Mouse (Mus musculus): Measurements from ENCODE around the gene Stat4. TPM values are rescaled to one million over a fixed set of nuclear protein-coding genes. Genes with fewer than 3 reads are reported as not detected.

Stat4 gene
- polyA plus RNA-seq, 1 experiment from 2014 or later: 0.46 TPM

- WGBS: 93% methylated on average over 8 of the region's 8 CpGs
- ATAC-seq (ENCODE audit: low FRiP score, low TSS enrichment) (no peak), DNase-seq (ENCODE audit: low spot score) (no peak)
- Histone ChIP-seq H3K4me1 (replicated peaks; ENCODE audit: control insufficient read depth, insufficient read depth) (no peaks in the 10 kb centered on the region), H3K27ac (replicated peaks) (no peak overlapping the region), H3K9ac (ENCODE audit: low read length) (no peak overlapping the region), H3K27me3 (ENCODE audit: control insufficient read depth, insufficient read depth, low read length) (no peaks in the 10 kb centered on the region), H3K4me3 (ENCODE audit: low read depth, low read length) (no peak overlapping the region), H3K4me2 (replicated peaks; ENCODE audit: low read depth) (no peak overlapping the region), H3K9me3 (ENCODE audit: control insufficient read depth, low read length) (no peaks in the 10 kb centered on the region), H3K36me3 (ENCODE audit: control insufficient read depth, insufficient read depth, low read length) (peaks cover 4% of the 10 kb centered on the region; the same call in 1 of the 2 replicates)
- TF ChIP-seq CTCF (IDR thresholded peaks at IDR 0.05; ENCODE audit: low read depth) (no peak), EP300 (optimal IDR thresholded peaks at IDR 0.05) (no peak)
Measured at GRCm38 (mm10) chr1:52154890-52155289, 167.9 kb downstream of the Stat4 start.

DNA sequence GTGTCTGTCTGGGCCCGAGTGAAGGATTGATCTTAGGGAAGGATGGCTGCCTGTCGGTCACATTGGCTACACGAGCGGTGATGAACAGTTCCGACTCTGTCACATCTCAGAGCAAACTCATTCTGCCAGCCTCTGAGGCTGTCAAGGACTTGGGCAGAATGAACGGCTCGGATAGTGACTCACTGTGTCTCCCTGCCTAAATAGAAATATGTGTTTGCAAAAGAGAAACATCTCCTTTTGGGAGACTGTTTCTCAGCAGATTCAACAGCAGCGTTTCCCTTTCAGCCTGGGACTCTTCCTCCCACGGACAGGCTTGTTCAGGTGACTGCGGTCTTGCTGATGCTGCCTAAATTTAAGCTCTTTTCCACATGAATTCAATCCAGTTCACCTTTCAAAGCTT is 169.4 kb downstream of the Stat4 start:
- peaks cover 4% of the 10 kb centered on the region; the same call in 1 of the 2 replicates for H3K36me3 ChIP-seq (ENCODE audit: control insufficient read depth, insufficient read depth, low read length)
- H3K4me2 ChIP-seq (replicated peaks; ENCODE audit: low read depth): no peak overlapping the region
- no peak overlapping the region for H3K4me3 ChIP-seq (ENCODE audit: low read depth, low read length)
- no peaks in the 10 kb centered on the region for H3K9me3 ChIP-seq (ENCODE audit: control insufficient read depth, low read length)
- no peak overlapping the region for H3K27ac ChIP-seq (replicated peaks)
- DNase-seq (ENCODE audit: low spot score) (no peak), ATAC-seq (ENCODE audit: low FRiP score, low TSS enrichment) (no peak)
- no peaks in the 10 kb centered on the region for H3K4me1 ChIP-seq (replicated peaks; ENCODE audit: control insufficient read depth, insufficient read depth)
- TF ChIP-seq CTCF (IDR thresholded peaks at IDR 0.05; ENCODE audit: low read depth) (no peak), EP300 (optimal IDR thresholded peaks at IDR 0.05) (no peak)
- no peak overlapping the region for H3K9ac ChIP-seq (ENCODE audit: low read length)
- 85% methylated on average over 10 of the region's 10 CpGs for WGBS
- no peaks in the 10 kb centered on the region for H3K27me3 ChIP-seq (ENCODE audit: control insufficient read depth, insufficient read depth, low read length)

Other genes starting within 250 kb of the Stat4 start
- 31.7 and 38.3 TPM in 2 replicates for gene Myo1b, start 71.1 kb upstream of the Stat4 start, polyA plus RNA-seq (2015; fragmentation: Nextera tagmentation; extraction: Ambion mirVana)
- 22.2 and 24.0 TPM in 2 replicates for gene Stat1, start 132.3 kb downstream of the Stat4 start, polyA plus RNA-seq (2015; fragmentation: Nextera tagmentation; extraction: Ambion mirVana)
- gene Gls, start 246.1 kb downstream of the Stat4 start, polyA plus RNA-seq (2015; fragmentation: Nextera tagmentation; extraction: Ambion mirVana): 10.4 TPM in 2 replicates

Measured in stomach, postnatal 0 days (tissue).